Comparison of ENCODE assay signal across 8 mouse cellular contexts in genomic region chr6:120364523-120364905, GRCm38 (mm10). TPM values are rescaled to one million over a fixed set of nuclear protein-coding genes. Genes with fewer than 3 reads are reported as not detected.
DNase-seq lines count a peak whose midpoint lies in the region; ATAC-seq and TF ChIP-seq lines count a peak whose summit lies in the region.

No protein-coding gene starts in this region.

- 0 out of 2 replicates have a peak, but pooled peaks have one; percentile 8 for ATAC-seq in kidney, postnatal 0 days (replicated peaks; ENCODE audit: low FRiP score, low read depth)
- ATAC-seq in intestine, embryonic 15.5 days, result peak; percentile 13
- ATAC-seq in midbrain, postnatal 0 days (ENCODE audit: low FRiP score), result no peak

- H3K27ac ChIP-seq in kidney, postnatal 0 days, result peak overlapping the region; percentile 96
- H3K27ac ChIP-seq in embryonic facial prominence, embryonic 10.5 days (replicated peaks), result peak overlapping the region; percentile 93
- H3K27ac ChIP-seq in intestine, embryonic 15.5 days, result peak overlapping the region; percentile 88
- H3K27ac ChIP-seq in midbrain, postnatal 0 days (ENCODE audit: low read depth, low read length), result peak overlapping the region; percentile 94

- peaks cover 4% of the 10 kb centered on the region; the same call in 1 of the 2 replicates for H3K4me1 ChIP-seq in kidney, postnatal 0 days (replicated peaks; ENCODE audit: insufficient read depth, low read length)
- peaks cover 19% of the 10 kb centered on the region for H3K4me1 ChIP-seq in embryonic facial prominence, embryonic 10.5 days
- peaks cover 9% of the 10 kb centered on the region for H3K4me1 ChIP-seq in intestine, embryonic 15.5 days (replicated peaks)
- H3K4me1 ChIP-seq in midbrain, postnatal 0 days (ENCODE audit: insufficient read depth, low read length), result peaks cover 6% of the 10 kb centered on the region

- DNase-seq in kidney, postnatal 0 days (ENCODE audit: low spot score), result peak; percentile 16
- no peak for DNase-seq in kidney, postnatal 10 days
- DNase-seq in embryonic facial prominence, embryonic 10.5 days (ENCODE audit: low spot score), result peak; percentile 53
- DNase-seq in midbrain, postnatal 0 days (ENCODE audit: low spot score), result no peak
- DNase-seq in B cell, adult 2 months, result no peak
- no peak for DNase-seq in testis, postnatal 10 days (ENCODE audit: low spot score)
- no peak for DNase-seq in urinary bladder, postnatal 4 days (ENCODE audit: low spot score in 2 of 2)

- TF ChIP-seq CTCF in kidney, postnatal 0 days (IDR thresholded peaks at IDR 0.05; ENCODE audit: low read depth), result no peak
- no peak for TF ChIP-seq CTCF in midbrain, postnatal 0 days (IDR thresholded peaks at IDR 0.05)

- WGBS in kidney, postnatal 0 days, result under 1% methylated on average over 31 of the region's 31 CpGs
- WGBS in embryonic facial prominence, embryonic 10.5 days, result under 1% methylated on average over 31 of the region's 31 CpGs
- WGBS in intestine, embryonic 15.5 days, result under 1% methylated on average over 31 of the region's 31 CpGs
- WGBS in midbrain, postnatal 0 days, result under 1% methylated on average over 23 of the region's 31 CpGs

- H3K4me2 ChIP-seq in kidney, postnatal 0 days (ENCODE audit: low read length), result peak overlapping the region; percentile 65
- peak overlapping the region; percentile 79 for H3K4me2 ChIP-seq in intestine, embryonic 15.5 days (replicated peaks)
- peak overlapping the region; percentile 81 for H3K4me2 ChIP-seq in midbrain, postnatal 0 days (ENCODE audit: low read depth, low read length, poor library complexity, severe bottlenecking)

- peaks cover 15% of the 10 kb centered on the region; the same call in 1 of the 2 replicates for H3K36me3 ChIP-seq in kidney, postnatal 0 days (ENCODE audit: insufficient read depth, low read length)
- H3K36me3 ChIP-seq in embryonic facial prominence, embryonic 10.5 days (replicated peaks), result peaks cover 31% of the 10 kb centered on the region
- H3K36me3 ChIP-seq in intestine, embryonic 15.5 days, result peaks cover 8% of the 10 kb centered on the region; the same call in 1 of the 2 replicates
- peaks cover 13% of the 10 kb centered on the region; the same call in 1 of the 2 replicates for H3K36me3 ChIP-seq in midbrain, postnatal 0 days (ENCODE audit: insufficient read depth, low read length)

- H3K9ac ChIP-seq in kidney, postnatal 0 days (ENCODE audit: low read depth, low read length), result peak overlapping the region; percentile 87
- peak overlapping the region; percentile 91 for H3K9ac ChIP-seq in intestine, embryonic 15.5 days
- peak overlapping the region; percentile 84 for H3K9ac ChIP-seq in midbrain, postnatal 0 days (replicated peaks; ENCODE audit: low read length, poor library complexity, severe bottlenecking)

- H3K4me3 ChIP-seq in kidney, postnatal 0 days (replicated peaks; ENCODE audit: low read depth, low read length), result peak overlapping the region; percentile 80
- peak overlapping the region; percentile 96 for H3K4me3 ChIP-seq in embryonic facial prominence, embryonic 10.5 days
- peak overlapping the region; percentile 96 for H3K4me3 ChIP-seq in intestine, embryonic 15.5 days (replicated peaks)
- peak overlapping the region; percentile 99 for H3K4me3 ChIP-seq in midbrain, postnatal 0 days (ENCODE audit: low read depth, low read length)

- H3K9me3 ChIP-seq in kidney, postnatal 0 days (replicated peaks; ENCODE audit: low read length), result no peaks in the 10 kb centered on the region
- no peaks in the 10 kb centered on the region for H3K9me3 ChIP-seq in embryonic facial prominence, embryonic 10.5 days
- H3K9me3 ChIP-seq in intestine, embryonic 15.5 days, result no peaks in the 10 kb centered on the region
- no peaks in the 10 kb centered on the region for H3K9me3 ChIP-seq in midbrain, postnatal 0 days (ENCODE audit: low read length)

- no peaks in the 10 kb centered on the region for H3K27me3 ChIP-seq in kidney, postnatal 0 days (ENCODE audit: insufficient read depth, low read length)
- H3K27me3 ChIP-seq in embryonic facial prominence, embryonic 10.5 days (replicated peaks; ENCODE audit: low read depth, poor library complexity, severe bottlenecking), result no peaks in the 10 kb centered on the region
- H3K27me3 ChIP-seq in intestine, embryonic 15.5 days (replicated peaks), result no peaks in the 10 kb centered on the region
- H3K27me3 ChIP-seq in midbrain, postnatal 0 days (ENCODE audit: insufficient read depth, low read length), result no peaks in the 10 kb centered on the region

RNA-seq across cellular contexts. Expression of gene Ccdc77, which starts 0.3 kb away (rescaled TPM):
- polyA plus RNA-seq in kidney, postnatal 0 days (2015; fragmentation: Nextera tagmentation; extraction: Ambion mirVana), result 16.9 and 17.5 TPM in 2 replicates
- 30.1 and 32.7 TPM in 2 replicates for polyA plus RNA-seq in embryonic facial prominence, embryonic 10.5 days (2016; fragmentation: Nextera tagmentation; extraction: Ambion mirVana)
- 20.5 and 22.1 TPM in 2 replicates for polyA plus RNA-seq in intestine, embryonic 15.5 days (2015; fragmentation: Nextera tagmentation; extraction: Ambion mirVana)
- 5.9 and 10.7 TPM in 2 replicates for total RNA-seq in midbrain, postnatal 0 days (2014; rRNA removed)
- 6.4 and 6.7 TPM in 2 replicates for polyA plus RNA-seq in midbrain, postnatal 0 days (2015; fragmentation: Nextera tagmentation; extraction: Ambion mirVana)

RNA-seq across cellular contexts. Expression of gene Kdm5a, which starts 0.6 kb away (rescaled TPM):
- polyA plus RNA-seq in kidney, postnatal 0 days (2015; fragmentation: Nextera tagmentation; extraction: Ambion mirVana), result 34.3 and 36.3 TPM in 2 replicates
- 53.5 and 55.3 TPM in 2 replicates for polyA plus RNA-seq in embryonic facial prominence, embryonic 10.5 days (2016; fragmentation: Nextera tagmentation; extraction: Ambion mirVana)
- polyA plus RNA-seq in intestine, embryonic 15.5 days (2015; fragmentation: Nextera tagmentation; extraction: Ambion mirVana), result 34.6 and 37.3 TPM in 2 replicates
- total RNA-seq in midbrain, postnatal 0 days (2014; rRNA removed), result 14.0 and 28.0 TPM in 2 replicates
- 18.3 and 21.7 TPM in 2 replicates for polyA plus RNA-seq in midbrain, postnatal 0 days (2015; fragmentation: Nextera tagmentation; extraction: Ambion mirVana)

Comparison
In these comparisons a context has a peak if more than half of its experiments do, and no peak if none do; other contexts are left out.
1. DNase-seq: peak in kidney, postnatal 0 days (single experiment) and embryonic facial prominence, embryonic 10.5 days (single experiment); none in kidney, postnatal 10 days (single experiment), midbrain, postnatal 0 days (single experiment), B cell, adult 2 months (0 of 2), testis, postnatal 10 days (single experiment) and urinary bladder, postnatal 4 days (0 of 2).
2. Peak in every context shown above with its lines, with median percentiles within 50 percentile points of each other: H3K27ac ChIP-seq, H3K4me2 ChIP-seq, H3K4me3 ChIP-seq and H3K9ac ChIP-seq.